Mouse (Mus musculus) brown adipose tissue, adult 24 weeks (tissue): ENCODE measurements around the gene Cep19. TPM values are rescaled to one million over a fixed set of nuclear protein-coding genes. Genes with fewer than 3 reads are reported as not detected.

Source experiments
- H3K27ac ChIP-seq: fragments of 200-500 bp; replicated peaks from 2 replicates; pipeline ENCODE4 v1.5.1; 2012; ENCODE audit warnings: low read depth, mild to moderate bottlenecking, low read length
- H3K4me1 ChIP-seq: fragments of 200-500 bp; 2 replicates; pipeline ENCODE4 v1.6.1; 2012; ENCODE audit warnings: low read length, mixed read lengths; ENCODE audit not compliant: control insufficient read depth, insufficient read depth, insufficient read length
- H3K4me3 ChIP-seq: fragments of 200-500 bp; 2 replicates; pipeline ENCODE4 v1.5.1; 2012; ENCODE audit warnings: low read depth, mild to moderate bottlenecking, low read length, moderate library complexity; ENCODE audit not compliant: insufficient read depth
- polyA plus RNA-seq: library from polyadenylated mRNA; stranded (reverse); fragments of >200 nt; gene quantifications from 2 replicates; pipeline ENCODE4 v1.2.4, GENCODE M21; 2012; ENCODE audit not compliant: missing spikeins, insufficient read depth, insufficient read length

Cep19 gene
- polyA plus RNA-seq, 1 experiment: 13.5 TPM

DNA sequence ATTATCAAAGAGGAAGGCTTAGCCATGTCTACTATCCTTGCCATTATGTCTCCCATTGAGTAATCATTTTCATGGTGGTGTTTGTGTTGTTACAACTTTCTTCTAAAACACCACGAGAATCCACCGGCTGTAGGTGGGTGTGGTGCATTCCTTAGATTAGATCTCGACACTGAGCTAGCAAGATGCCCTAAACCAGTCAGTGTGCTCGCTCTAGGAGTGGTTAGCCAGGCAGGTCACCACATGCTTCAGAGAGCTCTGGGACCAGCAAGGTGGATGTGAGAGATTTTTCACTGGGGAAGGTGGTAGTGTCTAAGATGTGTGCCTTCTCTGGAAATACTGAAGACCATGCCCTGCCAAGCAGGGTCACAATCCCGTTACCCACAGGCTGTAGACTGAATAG lies 16.6 kb downstream of the Cep19 start:
- Histone ChIP-seq H3K4me3 (no peak overlapping the region), H3K27ac (no peak overlapping the region), H3K4me1 (peaks cover 3% of the 10 kb centered on the region; the same call in 1 of the 2 replicates)

DNA sequence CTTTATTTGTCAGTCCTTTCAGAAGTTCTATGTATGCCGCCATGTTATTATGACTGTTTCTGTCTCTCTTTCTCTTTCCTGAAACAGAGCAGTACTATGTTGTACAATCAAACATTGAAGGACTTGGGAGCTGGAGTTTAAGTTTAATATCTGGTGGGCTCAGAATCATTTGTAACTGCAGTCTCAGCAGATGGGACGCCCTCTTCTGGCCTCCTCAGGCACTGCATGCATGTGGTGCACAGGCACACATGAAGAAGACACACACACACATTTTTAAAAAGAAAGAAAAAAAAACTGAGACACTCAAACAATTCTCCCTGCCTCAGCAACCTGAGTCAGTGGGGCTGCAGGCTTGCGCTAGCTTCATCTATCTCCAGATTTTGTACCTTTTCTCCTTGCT lies 20.9 kb downstream of the Cep19 start:
- Histone ChIP-seq H3K27ac (no peak overlapping the region), H3K4me1 (peaks cover 3% of the 10 kb centered on the region; the same call in 1 of the 2 replicates), H3K4me3 (no peak overlapping the region)

DNA sequence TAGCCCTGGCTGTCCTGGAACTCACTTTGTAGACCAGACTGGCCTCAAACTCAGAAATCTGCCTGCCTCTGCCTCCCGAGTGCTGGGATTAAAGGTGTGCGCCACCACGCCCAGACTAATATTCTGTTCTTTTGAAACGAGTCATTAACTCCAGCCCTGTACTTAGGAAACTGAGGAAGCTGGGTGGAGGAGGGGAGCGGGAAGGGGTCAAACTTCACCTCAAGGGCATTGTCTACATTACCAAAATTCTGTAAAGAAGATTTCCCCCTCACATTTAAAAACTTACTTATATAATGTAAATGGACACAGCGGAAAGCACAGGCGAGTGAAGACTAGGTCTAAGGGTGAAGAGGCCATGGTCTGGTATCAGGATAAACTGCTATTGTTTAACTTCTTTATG lies 24.4 kb downstream of the Cep19 start:
- peaks cover 6% of the 10 kb centered on the region; the same call in 1 of the 2 replicates for H3K4me1 ChIP-seq
- no peak overlapping the region for H3K27ac ChIP-seq
- H3K4me3 ChIP-seq: no peak overlapping the region

DNA sequence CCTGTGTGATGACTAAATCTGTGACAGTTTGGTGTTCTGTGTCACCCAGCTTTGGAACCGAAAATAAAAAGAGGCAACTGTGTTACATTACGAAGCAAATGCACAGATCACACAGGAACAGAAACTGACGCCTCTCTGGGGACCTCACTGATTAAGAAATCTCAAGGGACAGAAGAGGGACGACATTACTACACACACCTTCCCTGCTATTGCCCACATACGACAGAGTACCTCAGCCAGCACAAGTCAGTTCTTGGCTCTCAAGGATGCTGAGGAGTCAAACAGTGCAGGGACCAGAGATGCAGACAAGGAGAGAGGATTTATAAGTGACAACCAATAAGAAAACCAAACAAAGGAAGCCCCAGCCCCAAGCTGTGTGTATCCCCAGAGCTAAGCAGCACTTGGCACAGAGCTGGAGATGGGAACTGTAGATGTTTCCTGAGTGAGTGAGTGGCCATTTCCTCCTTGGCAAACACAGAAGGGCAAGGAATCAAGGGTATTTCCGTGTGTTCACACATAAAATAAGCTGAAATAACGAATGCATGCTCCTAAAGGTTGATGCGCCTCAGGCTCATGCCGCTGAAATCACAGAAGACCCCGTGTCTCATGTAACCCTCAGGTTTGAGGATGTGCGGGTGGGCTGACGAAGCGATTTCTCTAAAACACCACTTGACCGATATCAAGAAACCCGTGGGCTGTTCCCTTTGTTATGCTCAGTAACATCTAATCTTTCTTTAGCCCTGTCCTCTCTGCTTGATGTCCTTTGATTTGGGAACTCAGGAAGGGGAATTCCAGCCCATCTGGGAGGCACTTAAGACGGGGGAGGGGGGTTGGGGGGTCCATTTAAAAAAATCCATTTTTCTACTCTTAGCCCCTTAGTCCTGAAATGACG lies 25.1 kb downstream of the Cep19 start:
- Histone ChIP-seq H3K4me1 (peaks cover 6% of the 10 kb centered on the region; the same call in 1 of the 2 replicates), H3K27ac (peak overlapping the region; percentile 13), H3K4me3 (peak overlapping the region; percentile 4)

DNA sequence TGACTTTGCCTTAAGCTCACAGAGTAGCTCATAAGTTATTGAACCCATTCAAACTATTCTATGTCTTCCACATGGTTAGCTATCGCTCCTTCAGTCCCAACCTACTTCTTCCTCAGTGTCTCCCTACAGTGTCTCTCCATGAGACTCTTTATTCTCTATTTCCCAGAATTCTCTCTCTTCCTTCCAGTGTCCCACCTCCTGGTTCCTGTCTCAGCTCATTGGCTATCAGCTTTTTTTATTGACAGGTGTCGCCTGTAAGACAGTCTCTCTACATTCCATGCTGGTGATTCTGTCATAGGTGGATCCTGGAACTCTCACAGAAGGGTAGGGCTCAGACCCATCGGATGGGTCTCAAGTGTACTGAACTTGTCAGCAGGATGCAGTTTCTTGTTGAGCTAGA lies 25.8 kb downstream of the Cep19 start:
- Histone ChIP-seq H3K4me3 (no peak overlapping the region), H3K27ac (no peak overlapping the region), H3K4me1 (peaks cover 6% of the 10 kb centered on the region; the same call in 1 of the 2 replicates)

DNA sequence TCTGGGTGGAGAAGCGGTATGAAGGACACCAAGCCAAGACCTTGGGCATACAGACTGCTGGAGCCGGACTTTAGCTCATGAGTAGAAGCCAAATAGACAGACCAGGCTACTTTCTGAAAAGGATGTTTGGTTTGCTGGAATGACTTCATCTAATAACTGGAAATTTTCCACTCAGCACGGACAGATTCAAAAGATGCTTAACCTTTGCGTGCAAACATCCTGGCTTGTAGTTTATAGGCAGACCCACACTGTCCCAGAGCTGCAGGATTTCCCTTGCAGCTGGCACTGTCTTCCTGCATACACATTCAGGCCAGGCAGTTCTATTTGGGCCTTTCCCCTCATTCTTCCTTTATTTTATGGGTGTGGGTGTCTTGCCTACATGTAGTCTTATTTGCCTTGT lies 27.4 kb downstream of the Cep19 start:
- Histone ChIP-seq H3K27ac (peak overlapping the region; percentile 62; the same call in 1 of the 2 replicates), H3K4me1 (peaks cover 6% of the 10 kb centered on the region; the same call in 1 of the 2 replicates), H3K4me3 (no peak overlapping the region)

DNA sequence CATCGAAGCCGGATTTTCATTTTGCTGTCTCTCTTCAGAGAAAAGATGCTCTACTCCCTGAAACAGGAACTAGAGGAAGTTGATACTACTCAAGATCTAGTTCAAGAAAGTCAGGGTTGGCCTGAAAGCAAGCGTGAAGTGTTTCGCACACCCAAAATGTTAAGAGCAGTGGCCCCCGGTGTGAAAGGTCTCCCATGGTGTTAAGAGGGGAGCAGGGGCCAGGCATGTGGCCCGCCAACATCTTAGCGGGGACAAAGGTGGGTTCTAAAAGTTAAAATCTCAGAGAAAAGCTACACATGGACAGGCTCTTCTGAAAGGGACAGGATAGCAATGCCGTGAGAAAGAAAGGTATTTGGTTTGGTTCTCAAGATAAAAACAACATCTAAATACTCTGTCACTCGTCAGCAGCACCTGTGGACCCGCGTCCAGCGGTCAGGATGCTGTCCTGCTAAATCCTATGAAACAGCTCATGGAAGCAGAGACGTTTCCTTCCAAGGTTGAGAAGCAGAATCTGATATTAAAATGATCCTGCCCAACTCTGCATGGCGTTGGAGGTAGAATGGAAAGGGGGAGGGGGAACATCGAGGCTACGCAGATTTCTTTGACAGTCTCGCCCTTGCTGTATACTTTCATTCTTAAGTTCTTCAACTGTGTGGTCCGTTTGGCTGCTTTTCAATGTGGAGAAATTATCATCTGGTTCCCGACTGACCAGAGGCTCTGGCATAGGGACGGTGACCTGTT lies 30.0 kb downstream of the Cep19 start:
- H3K27ac ChIP-seq: peak overlapping the region; percentile 32
- H3K4me1 ChIP-seq: peaks cover 6% of the 10 kb centered on the region; the same call in 1 of the 2 replicates
- H3K4me3 ChIP-seq: peak overlapping the region; percentile 36

DNA sequence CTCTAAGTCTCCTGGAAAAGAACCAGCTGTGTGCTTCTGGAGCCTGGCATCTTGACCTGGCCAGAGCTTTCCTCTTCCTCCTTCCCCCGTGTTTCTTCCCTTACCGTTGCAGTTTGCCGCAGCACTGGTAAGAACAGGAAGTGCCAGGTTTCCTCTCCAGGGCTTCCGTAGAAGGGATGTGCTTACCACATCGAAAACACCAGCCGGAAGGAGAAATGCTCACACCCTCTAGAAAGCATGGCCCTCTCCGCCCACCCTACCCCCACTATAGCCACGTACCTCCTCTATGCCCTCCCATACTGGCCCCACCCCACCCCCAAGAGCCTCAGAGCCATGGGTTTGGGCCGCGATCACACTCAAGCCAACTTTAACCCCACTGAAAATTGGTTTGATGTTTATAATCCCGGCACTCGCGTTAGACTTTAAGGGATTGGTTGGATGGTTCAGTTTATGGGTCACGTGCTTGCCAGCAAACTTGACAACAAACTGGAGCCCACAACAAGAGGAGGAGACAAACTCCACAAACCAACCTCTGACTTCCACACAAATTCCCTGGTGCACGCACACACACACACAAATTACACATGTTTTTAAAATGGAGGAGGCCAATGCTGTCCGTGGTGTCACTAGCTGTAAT lies 30.7 kb downstream of the Cep19 start:
- H3K4me3 ChIP-seq: peak overlapping the region; percentile 36
- peak overlapping the region; percentile 32 for H3K27ac ChIP-seq
- H3K4me1 ChIP-seq: peaks cover 6% of the 10 kb centered on the region; the same call in 1 of the 2 replicates

DNA sequence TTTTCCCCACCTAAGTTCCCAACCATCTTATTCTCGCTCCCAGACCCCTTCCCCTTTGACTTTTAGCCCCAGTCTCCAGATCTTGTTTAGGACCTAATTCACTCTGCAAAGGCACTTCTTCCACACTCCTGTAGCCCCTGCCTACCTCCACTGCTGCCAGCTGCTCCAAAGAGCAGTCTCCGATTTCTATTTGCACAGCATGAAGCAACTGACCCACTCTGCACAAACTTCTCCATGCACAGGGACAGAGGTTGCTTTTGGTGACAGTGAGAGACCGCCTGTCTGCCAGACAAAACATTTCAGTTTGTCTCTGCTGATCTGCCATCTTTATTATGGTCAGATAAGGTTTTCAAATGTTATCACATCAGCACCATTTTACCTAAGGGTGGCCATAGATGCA lies 33.5 kb downstream of the Cep19 start:
- Histone ChIP-seq H3K27ac (no peak overlapping the region), H3K4me3 (no peak overlapping the region), H3K4me1 (no peaks in the 10 kb centered on the region)

DNA sequence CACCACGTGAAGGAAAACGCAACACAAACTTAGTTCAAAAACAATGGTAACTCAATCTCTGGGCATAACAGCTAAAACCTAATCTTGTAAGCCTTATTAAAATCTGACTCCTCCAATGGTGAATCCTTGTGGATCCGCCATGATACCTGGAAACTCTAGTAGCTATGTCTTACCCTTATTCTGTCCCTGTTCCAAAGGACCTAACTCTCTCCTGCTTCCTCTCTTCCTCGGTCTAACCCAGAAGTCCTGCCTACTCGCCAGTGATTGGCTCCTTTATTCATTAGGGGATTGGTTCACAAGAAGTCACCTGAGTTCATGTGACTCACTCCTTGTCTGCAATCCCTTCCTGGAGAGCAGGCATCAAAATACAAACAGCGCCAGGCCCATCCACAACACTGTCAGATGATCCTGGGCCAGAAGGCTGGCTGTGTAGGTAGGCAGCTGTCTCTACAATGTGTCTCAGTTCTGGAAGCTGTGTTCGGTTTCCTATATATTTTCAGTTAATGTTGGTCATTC lies 36.3 kb downstream of the Cep19 start:
- Histone ChIP-seq H3K4me3 (no peak overlapping the region), H3K27ac (no peak overlapping the region), H3K4me1 (no peaks in the 10 kb centered on the region)

DNA sequence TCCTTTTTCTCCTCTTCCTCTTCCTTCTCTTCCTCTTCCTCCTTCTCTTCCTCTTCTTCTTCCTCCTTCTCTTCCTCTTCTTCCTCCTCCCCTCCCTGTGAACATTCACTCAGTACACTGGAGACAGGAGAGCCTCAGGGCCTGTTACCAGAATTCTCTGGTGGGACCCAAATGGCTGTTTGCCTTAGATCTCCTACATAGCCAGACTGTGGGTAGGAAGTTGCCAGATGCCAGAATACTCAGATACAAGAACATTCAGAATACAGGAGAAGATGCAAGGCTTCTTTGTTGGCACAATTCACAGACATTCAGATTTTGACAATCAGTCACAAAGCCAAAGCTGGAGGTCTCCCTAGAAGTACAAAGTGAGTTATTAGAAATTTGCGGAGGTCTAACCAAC lies 39.4 kb downstream of the Cep19 start:
- no peak overlapping the region for H3K27ac ChIP-seq
- H3K4me3 ChIP-seq: no peak overlapping the region

DNA sequence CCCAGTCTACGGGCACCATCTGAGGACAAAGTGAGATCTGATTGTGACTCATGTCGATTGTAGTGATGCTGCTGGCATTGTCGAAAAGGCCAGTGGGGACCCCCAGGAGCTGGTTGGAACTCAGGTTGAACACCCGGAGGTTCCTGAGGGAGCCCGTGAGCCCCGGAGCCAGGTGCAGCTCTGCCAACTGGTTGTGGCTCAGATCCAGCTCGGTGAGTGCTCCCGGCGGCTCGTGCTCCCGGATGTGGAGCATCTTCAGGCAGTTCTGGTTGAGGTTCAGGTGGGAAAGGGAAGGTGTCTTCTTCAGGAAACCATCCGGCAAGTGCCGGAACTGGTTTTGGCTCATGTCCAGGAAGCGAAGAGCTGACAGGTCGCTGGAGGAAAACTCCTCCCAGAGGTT lies 44.2 kb downstream of the Cep19 start:
- Histone ChIP-seq H3K4me3 (no peak overlapping the region), H3K4me1 (no peaks in the 10 kb centered on the region), H3K27ac (no peak overlapping the region)

More for the DNA sequence above, 39.4 kb downstream of the Cep19 start:
- H3K4me1 ChIP-seq: no peaks in the 10 kb centered on the region

DNA sequence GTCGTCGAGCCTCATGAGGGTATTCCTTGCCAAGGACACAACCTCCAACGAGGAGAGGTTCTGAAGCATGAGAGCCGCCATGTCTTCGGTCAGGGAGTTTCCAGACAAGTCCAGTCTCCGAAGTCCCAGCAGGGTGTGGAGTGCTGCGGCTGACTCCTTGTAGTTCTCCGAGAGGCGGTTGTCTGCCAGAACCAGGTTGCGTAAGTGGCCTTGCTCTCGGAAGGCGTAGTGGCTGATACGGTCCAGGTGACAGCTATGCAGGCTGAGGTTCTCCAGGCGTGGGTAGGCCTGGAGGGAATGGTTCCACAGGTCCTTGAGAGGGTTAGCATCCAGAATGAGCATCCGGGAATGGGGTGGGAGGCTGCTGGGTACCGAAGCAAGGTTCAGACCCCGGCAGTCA lies 45.0 kb downstream of the Cep19 start:
- no peaks in the 10 kb centered on the region for H3K4me1 ChIP-seq
- H3K4me3 ChIP-seq: no peak overlapping the region
- H3K27ac ChIP-seq: no peak overlapping the region

DNA sequence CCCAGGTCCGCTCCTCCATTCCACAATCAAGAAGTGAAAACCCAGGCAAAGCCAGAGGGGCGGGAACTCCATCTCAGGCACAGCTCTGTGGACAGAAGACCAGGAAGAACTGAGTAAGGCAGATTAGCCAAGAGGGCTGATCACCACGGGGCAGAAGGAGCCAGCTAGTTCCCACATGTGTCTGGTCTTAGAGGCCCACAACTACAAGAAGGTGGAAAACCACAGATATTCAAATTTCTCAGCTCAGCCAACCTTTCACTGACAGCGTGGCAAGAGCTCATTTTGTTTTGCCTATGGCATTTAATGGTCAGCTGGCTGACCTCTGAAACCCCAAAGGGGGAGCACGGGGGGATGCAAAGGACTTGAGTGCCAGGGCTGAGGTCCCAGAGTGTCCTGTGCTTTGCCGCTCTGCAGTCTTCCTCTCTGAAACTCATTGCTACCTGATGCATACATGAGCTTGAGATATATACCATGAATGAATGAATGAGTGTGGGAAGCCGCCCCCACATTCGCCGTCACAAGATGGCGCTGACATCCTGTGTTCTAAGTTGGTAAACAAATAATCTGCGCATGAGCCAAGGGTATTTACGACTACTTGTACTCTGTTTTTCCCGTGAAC lies 48.1 kb downstream of the Cep19 start:
- peak overlapping the region; percentile 32 for H3K4me3 ChIP-seq
- H3K27ac ChIP-seq: peak overlapping the region; percentile 35
- H3K4me1 ChIP-seq: no peaks in the 10 kb centered on the region
